Mouse (Mus musculus) CH12.LX (cell line): ENCODE data around the gene Efna4.

Experiments used
- CHD2 ChIP-seq: IDR thresholded peaks from 2 replicates; pipeline ENCODE4 v1.6.1; 2011; ENCODE audit warnings: low read length, improper control_type of control experiment
- CTCF ChIP-seq, 2 experiments: IDR thresholded peaks in 1 of 2; conservative IDR thresholded peaks in 1 of 2; 2 replicates each; pipeline ENCODE4 v1.5.1; 2011 to 2012; ENCODE audit warnings: low read depth in 2 of 2, low read length in 2 of 2, improper control_type of control experiment in 1 of 2, inconsistent platforms in 1 of 2, mild to moderate bottlenecking in 1 of 2, moderate library complexity in 1 of 2
- ELF1 ChIP-seq: IDR thresholded peaks from 2 replicates; pipeline ENCODE4 v1.6.1; 2014; ENCODE audit warnings: low read depth, mild to moderate bottlenecking, inconsistent platforms, low read length, improper control_type of control experiment
- EP300 ChIP-seq: IDR thresholded peaks from 2 replicates; pipeline ENCODE4 v1.6.1; 2011; ENCODE audit warnings: low read length, improper control_type of control experiment
- JUND ChIP-seq: conservative IDR thresholded peaks from 2 replicates; pipeline ENCODE4 v1.6.1; 2011; ENCODE audit warnings: low read depth, low read length, improper control_type of control experiment
- POLR2A ChIP-seq: IDR thresholded peaks from 2 replicates; pipeline ENCODE4 v1.6.1; 2011; ENCODE audit warnings: low read depth, mild to moderate bottlenecking, improper control_type of control experiment, low read length
- RCOR1 ChIP-seq: conservative IDR thresholded peaks from 2 replicates; pipeline ENCODE4 v1.6.1; 2012; ENCODE audit warnings: low read depth, mild to moderate bottlenecking, inconsistent platforms, low read length, improper control_type of control experiment
- USF1 ChIP-seq: IDR thresholded peaks from 2 replicates; pipeline ENCODE4 v1.6.1; 2014; ENCODE audit warnings: low read depth, mild to moderate bottlenecking, inconsistent platforms, low read length, improper control_type of control experiment

DNA sequence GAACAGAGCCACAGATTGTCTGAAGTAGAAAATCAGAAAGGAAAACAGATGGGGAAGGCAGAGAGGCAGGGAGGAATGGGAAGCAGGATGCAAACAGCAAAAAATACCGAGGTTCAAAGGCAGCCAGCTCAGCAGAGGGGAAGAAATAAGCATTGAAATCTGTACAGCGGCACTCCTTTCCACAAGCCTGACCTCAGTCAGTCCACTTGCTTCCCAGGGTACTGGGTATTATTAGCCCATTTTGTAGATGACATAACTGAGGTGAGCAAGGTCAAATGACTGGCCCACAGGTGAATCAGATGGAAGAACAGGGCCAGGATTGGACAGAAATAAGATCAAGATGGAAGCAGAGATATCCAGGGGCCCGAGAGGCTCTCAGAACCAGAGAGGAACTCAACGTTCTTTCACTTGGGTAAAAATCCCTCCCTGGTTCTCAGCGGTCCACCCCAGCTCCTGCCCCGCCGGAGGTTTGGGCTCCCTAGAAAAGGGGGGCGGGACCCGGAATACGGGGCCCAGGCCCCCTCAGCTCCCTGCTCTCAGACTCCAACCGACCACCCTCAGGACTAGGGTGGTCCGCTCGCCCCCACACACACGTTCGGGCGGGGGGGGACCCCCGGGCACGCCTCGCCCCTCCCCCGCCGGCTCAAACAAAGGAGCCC is 637 bp downstream of the Efna4 start:
- no peak for TF ChIP-seq CHD2
- TF ChIP-seq RCOR1, result no peak
- TF ChIP-seq CTCF (conservative IDR thresholded peaks at IDR 0.05 in 1 of 2, IDR thresholded peaks at IDR 0.05 in 1 of 2; ENCODE audit: low read depth in 2 of 2, low read length in 2 of 2), result no peak
- TF ChIP-seq ELF1, result no peak
- no peak for TF ChIP-seq JUND
- TF ChIP-seq POLR2A, result no peak
- no peak for TF ChIP-seq EP300
- TF ChIP-seq USF1, result no peak
